Mouse (Mus musculus): Measurements from ENCODE around the gene Slc4a4. TPM values are rescaled to one million over a fixed set of nuclear protein-coding genes. Genes with fewer than 3 reads are reported as not detected.

Gene Slc4a4
- polyA plus RNA-seq, 1 experiment from 2014 or later: 12.1 TPM

GRCm38 (mm10) chr5:88929392-88930094, 42.9 kb downstream of the Slc4a4 start:
- Histone ChIP-seq H3K9ac (no peak overlapping the region), H3K27me3 (ENCODE audit: control insufficient read depth, insufficient read depth, low read length) (no peaks in the 10 kb centered on the region), H3K4me3 (replicated peaks; ENCODE audit: low read length) (no peak overlapping the region), H3K4me2 (replicated peaks) (peak overlapping the region; percentile 15), H3K9me3 (ENCODE audit: control insufficient read depth, low read length) (no peaks in the 10 kb centered on the region), H3K36me3 (replicated peaks; ENCODE audit: control insufficient read depth, insufficient read depth) (no peaks in the 10 kb centered on the region), H3K27ac (no peak overlapping the region), H3K4me1 (replicated peaks; ENCODE audit: control insufficient read depth, insufficient read depth, low read length) (peaks cover 5% of the 10 kb centered on the region; the same call in 1 of the 2 replicates)
- ATAC-seq (ENCODE audit: low FRiP score) (peak; percentile 82), DNase-seq (ENCODE audit: low spot score) (peak; percentile 60)
- 35% methylated on average over 18 of the region's 18 CpGs for WGBS

- Histone ChIP-seq H3K36me3 (replicated peaks; ENCODE audit: control insufficient read depth, insufficient read depth) (no peaks in the 10 kb centered on the region), H3K4me1 (replicated peaks; ENCODE audit: control insufficient read depth, insufficient read depth, low read length) (peaks cover 5% of the 10 kb centered on the region; the same call in 1 of the 2 replicates), H3K27ac (no peak overlapping the region), H3K4me2 (replicated peaks) (peak overlapping the region; percentile 15; the same call in 1 of the 2 replicates), H3K27me3 (ENCODE audit: control insufficient read depth, insufficient read depth, low read length) (no peaks in the 10 kb centered on the region), H3K9ac (no peak overlapping the region), H3K4me3 (replicated peaks; ENCODE audit: low read length) (no peak overlapping the region), H3K9me3 (ENCODE audit: control insufficient read depth, low read length) (no peaks in the 10 kb centered on the region)
- WGBS: 78% methylated on average over 5 of the region's 5 CpGs
- DNase-seq (ENCODE audit: low spot score) (no peak), ATAC-seq (ENCODE audit: low FRiP score) (peak; percentile 34; the same call in 1 of the 2 replicates)
Measured at GRCm38 (mm10) chr5:88930129-88930528, 43.5 kb downstream of the Slc4a4 start.

GRCm38 (mm10) chr5:88930611-88931010, 44.0 kb downstream of the Slc4a4 start:
- Histone ChIP-seq H3K27ac (no peak overlapping the region), H3K9me3 (ENCODE audit: control insufficient read depth, low read length) (no peaks in the 10 kb centered on the region), H3K9ac (no peak overlapping the region), H3K27me3 (ENCODE audit: control insufficient read depth, insufficient read depth, low read length) (no peaks in the 10 kb centered on the region), H3K4me3 (replicated peaks; ENCODE audit: low read length) (no peak overlapping the region), H3K4me1 (replicated peaks; ENCODE audit: control insufficient read depth, insufficient read depth, low read length) (peaks cover 5% of the 10 kb centered on the region; the same call in 1 of the 2 replicates), H3K36me3 (replicated peaks; ENCODE audit: control insufficient read depth, insufficient read depth) (no peaks in the 10 kb centered on the region), H3K4me2 (replicated peaks) (no peak overlapping the region)
- ATAC-seq (ENCODE audit: low FRiP score) (no peak), DNase-seq (ENCODE audit: low spot score) (no peak)
- WGBS: 74% methylated on average over 11 of the region's 11 CpGs

- Histone ChIP-seq H3K27me3 (ENCODE audit: control insufficient read depth, insufficient read depth, low read length) (no peaks in the 10 kb centered on the region), H3K9me3 (ENCODE audit: control insufficient read depth, low read length) (no peaks in the 10 kb centered on the region), H3K4me2 (replicated peaks) (no peak overlapping the region), H3K4me1 (replicated peaks; ENCODE audit: control insufficient read depth, insufficient read depth, low read length) (peaks cover 5% of the 10 kb centered on the region; the same call in 1 of the 2 replicates), H3K9ac (no peak overlapping the region), H3K4me3 (replicated peaks; ENCODE audit: low read length) (no peak overlapping the region), H3K27ac (no peak overlapping the region), H3K36me3 (replicated peaks; ENCODE audit: control insufficient read depth, insufficient read depth) (no peaks in the 10 kb centered on the region)
- ATAC-seq (ENCODE audit: low FRiP score) (no peak), DNase-seq (ENCODE audit: low spot score) (no peak)
- 95% methylated on average over 9 of the region's 9 CpGs for WGBS
Measured at GRCm38 (mm10) chr5:88931176-88931575, 44.6 kb downstream of the Slc4a4 start.

GRCm38 (mm10) chr5:88933454-88933853, 46.8 kb downstream of the Slc4a4 start:
- Histone ChIP-seq H3K4me1 (replicated peaks; ENCODE audit: control insufficient read depth, insufficient read depth, low read length) (peaks cover 5% of the 10 kb centered on the region; the same call in 1 of the 2 replicates), H3K27ac (no peak overlapping the region), H3K27me3 (ENCODE audit: control insufficient read depth, insufficient read depth, low read length) (no peaks in the 10 kb centered on the region), H3K4me3 (replicated peaks; ENCODE audit: low read length) (no peak overlapping the region), H3K9me3 (ENCODE audit: control insufficient read depth, low read length) (no peaks in the 10 kb centered on the region), H3K9ac (no peak overlapping the region), H3K36me3 (replicated peaks; ENCODE audit: control insufficient read depth, insufficient read depth) (no peaks in the 10 kb centered on the region), H3K4me2 (replicated peaks) (no peak overlapping the region)
- no peak for ATAC-seq (ENCODE audit: low FRiP score)
- no peak for DNase-seq (ENCODE audit: low spot score)
- 56% methylated on average over 7 of the region's 7 CpGs for WGBS

- ATAC-seq (ENCODE audit: low FRiP score): no peak
- Histone ChIP-seq H3K27ac (no peak overlapping the region), H3K9me3 (ENCODE audit: control insufficient read depth, low read length) (no peaks in the 10 kb centered on the region), H3K4me1 (replicated peaks; ENCODE audit: control insufficient read depth, insufficient read depth, low read length) (peaks cover 5% of the 10 kb centered on the region; the same call in 1 of the 2 replicates), H3K4me2 (replicated peaks) (no peak overlapping the region), H3K36me3 (replicated peaks; ENCODE audit: control insufficient read depth, insufficient read depth) (no peaks in the 10 kb centered on the region), H3K27me3 (ENCODE audit: control insufficient read depth, insufficient read depth, low read length) (no peaks in the 10 kb centered on the region), H3K4me3 (replicated peaks; ENCODE audit: low read length) (no peak overlapping the region), H3K9ac (no peak overlapping the region)
- 68% methylated on average over 14 of the region's 14 CpGs for WGBS
- DNase-seq (ENCODE audit: low spot score): no peak
Measured at GRCm38 (mm10) chr5:88933946-88934345, 47.3 kb downstream of the Slc4a4 start.

- H3K36me3 ChIP-seq (replicated peaks; ENCODE audit: control insufficient read depth, insufficient read depth): no peaks in the 10 kb centered on the region
- 96% methylated on average over 1 of the region's 1 CpGs for WGBS
- no peaks in the 10 kb centered on the region for H3K27me3 ChIP-seq (ENCODE audit: control insufficient read depth, insufficient read depth, low read length)
- DNase-seq (ENCODE audit: low spot score) (no peak), ATAC-seq (ENCODE audit: low FRiP score) (no peak)
- H3K4me3 ChIP-seq (replicated peaks; ENCODE audit: low read length): no peak overlapping the region
- no peak overlapping the region for H3K27ac ChIP-seq
- H3K9ac ChIP-seq: no peak overlapping the region
- H3K4me2 ChIP-seq (replicated peaks): no peak overlapping the region
- H3K9me3 ChIP-seq (ENCODE audit: control insufficient read depth, low read length): no peaks in the 10 kb centered on the region
- H3K4me1 ChIP-seq (replicated peaks; ENCODE audit: control insufficient read depth, insufficient read depth, low read length): no peaks in the 10 kb centered on the region
Measured at GRCm38 (mm10) chr5:88938208-88938607, 51.6 kb downstream of the Slc4a4 start.

- WGBS: 90% methylated on average over 6 of the region's 6 CpGs
- ATAC-seq (ENCODE audit: low FRiP score) (no peak), DNase-seq (ENCODE audit: low spot score) (no peak)
Measured at GRCm38 (mm10) chr5:88939151-88939550, 52.5 kb downstream of the Slc4a4 start.

GRCm38 (mm10) chr5:88939782-88940181, 53.2 kb downstream of the Slc4a4 start:
- H3K4me3 ChIP-seq (replicated peaks; ENCODE audit: low read length): no peak overlapping the region
- DNase-seq (ENCODE audit: low spot score) (no peak), ATAC-seq (ENCODE audit: low FRiP score) (no peak)
- H3K36me3 ChIP-seq (replicated peaks; ENCODE audit: control insufficient read depth, insufficient read depth): no peaks in the 10 kb centered on the region
- no peaks in the 10 kb centered on the region for H3K4me1 ChIP-seq (replicated peaks; ENCODE audit: control insufficient read depth, insufficient read depth, low read length)
- no peaks in the 10 kb centered on the region for H3K27me3 ChIP-seq (ENCODE audit: control insufficient read depth, insufficient read depth, low read length)
- no peak overlapping the region for H3K9ac ChIP-seq
- no peaks in the 10 kb centered on the region for H3K9me3 ChIP-seq (ENCODE audit: control insufficient read depth, low read length)
- WGBS: 87% methylated on average over 2 of the region's 2 CpGs
- H3K4me2 ChIP-seq (replicated peaks): no peak overlapping the region
- H3K27ac ChIP-seq: no peak overlapping the region

More at GRCm38 (mm10) chr5:88939151-88939550, 52.5 kb downstream of the Slc4a4 start:
- H3K9ac ChIP-seq: no peak overlapping the region
- H3K36me3 ChIP-seq (replicated peaks; ENCODE audit: control insufficient read depth, insufficient read depth): no peaks in the 10 kb centered on the region
- no peaks in the 10 kb centered on the region for H3K9me3 ChIP-seq (ENCODE audit: control insufficient read depth, low read length)
- no peak overlapping the region for H3K4me3 ChIP-seq (replicated peaks; ENCODE audit: low read length)
- no peaks in the 10 kb centered on the region for H3K27me3 ChIP-seq (ENCODE audit: control insufficient read depth, insufficient read depth, low read length)
- H3K4me1 ChIP-seq (replicated peaks; ENCODE audit: control insufficient read depth, insufficient read depth, low read length): no peaks in the 10 kb centered on the region
- no peak overlapping the region for H3K4me2 ChIP-seq (replicated peaks)
- no peak overlapping the region for H3K27ac ChIP-seq
